Mouse (Mus musculus) heart, embryonic 10.5 days (tissue): Measurements from ENCODE around the gene Rps27rt. TPM values are rescaled to one million over a fixed set of nuclear protein-coding genes. Genes with fewer than 3 reads are reported as not detected.

Source experiments
- DNase-seq: peaks from one replicate; pipeline ENCODE4 v3.0.0-alpha.2; 2017; ENCODE audit warnings: low spot score
- H3K27ac ChIP-seq: fragments of 300-500 bp; sonication (generic); 2 replicates; pipeline ENCODE4 v1.5.1; 2016; ENCODE audit warnings: mild to moderate bottlenecking
- H3K27me3 ChIP-seq: fragments of 300-500 bp; sonication (generic); 2 replicates; pipeline ENCODE4 v1.6.1; 2016; ENCODE audit warnings: mild to moderate bottlenecking; ENCODE audit not compliant: poor library complexity, insufficient read depth, severe bottlenecking
- H3K36me3 ChIP-seq: fragments of 300-500 bp; sonication (generic); 2 replicates; pipeline ENCODE4 v1.6.1; 2016; ENCODE audit warnings: mild to moderate bottlenecking, moderate library complexity
- H3K4me1 ChIP-seq: fragments of 300-500 bp; sonication (generic); 2 replicates; pipeline ENCODE4 v1.6.1; 2016; ENCODE audit warnings: mild to moderate bottlenecking
- H3K4me3 ChIP-seq: fragments of 300-500 bp; sonication (generic); 2 replicates; pipeline ENCODE4 v1.5.1; 2016; ENCODE audit warnings: mild to moderate bottlenecking, moderate library complexity
- H3K9me3 ChIP-seq: fragments of 300-500 bp; sonication (generic); 2 replicates; pipeline ENCODE4 v1.6.1; 2016; ENCODE audit warnings: mild to moderate bottlenecking, moderate library complexity
- WGBS: fragments of 180-500 bp; shearing (Covaris S2); methylation state at CpG from one replicate; pipeline ENCODE4 v1.1.7; 2016; 5-methylcytosine and 5-hydroxymethylcytosine counted together
- polyA plus RNA-seq: library from polyadenylated mRNA; unstranded; fragments of >200 nt; fragmentation: Nextera tagmentation; extraction: Ambion mirVana; gene quantifications from 2 replicates; pipeline ENCODE4 v1.2.1, GENCODE M21; 2016

The Rps27rt gene
- polyA plus RNA-seq, 1 experiment from 2014 or later, result 217 TPM

DNA sequence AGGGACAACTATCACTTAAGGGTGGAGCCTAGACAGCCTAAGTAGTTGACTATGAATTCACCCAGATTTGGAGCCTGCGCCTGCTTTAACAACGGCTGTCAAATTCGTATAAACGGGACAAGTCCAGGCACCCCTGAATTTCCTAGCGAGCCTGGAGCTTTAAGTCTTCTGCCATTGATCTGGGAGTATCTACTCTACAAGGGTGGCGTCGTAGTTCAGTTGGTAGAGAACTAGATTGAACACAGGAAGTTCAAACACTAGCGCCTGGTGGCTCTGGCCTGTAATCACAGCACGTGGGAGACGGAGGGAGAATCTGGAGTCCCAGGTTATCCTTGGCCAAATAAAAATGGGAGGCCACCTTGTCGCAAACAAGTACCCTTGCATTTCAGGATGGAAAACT is 48.3 kb downstream of the Rps27rt start:
- no peak for DNase-seq
- peak overlapping the region; percentile 82 for H3K4me3 ChIP-seq
- no peaks in the 10 kb centered on the region for H3K36me3 ChIP-seq
- H3K9me3 ChIP-seq, result no peaks in the 10 kb centered on the region
- peaks cover 28% of the 10 kb centered on the region for H3K4me1 ChIP-seq
- 68% methylated on average over 11 of the region's 11 CpGs for WGBS
- H3K27me3 ChIP-seq, result no peaks in the 10 kb centered on the region
- H3K27ac ChIP-seq, result peak overlapping the region; percentile 83

DNA sequence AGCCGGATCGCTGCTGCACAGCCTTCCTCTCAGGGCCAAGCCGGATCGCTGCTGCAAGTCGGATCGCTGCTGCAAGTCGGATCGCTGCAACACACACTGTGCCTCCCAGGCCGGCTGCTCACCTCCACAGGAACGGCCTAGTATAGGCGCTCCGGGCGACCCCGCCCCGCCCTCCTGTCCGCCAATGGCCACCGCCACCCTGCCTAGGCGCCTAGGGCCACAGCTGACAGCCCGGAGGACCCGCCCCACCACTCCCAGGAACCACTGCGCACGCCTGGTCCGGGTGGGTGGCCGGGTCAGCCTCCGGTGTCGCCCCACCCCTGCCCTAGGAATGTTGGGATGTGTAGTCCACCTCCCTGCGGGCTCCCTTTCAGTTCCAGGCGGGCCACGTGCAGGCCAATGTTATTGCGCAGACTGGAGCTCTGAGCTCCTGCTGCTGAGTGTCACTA is 48.8 kb downstream of the Rps27rt start, which contains the start of gene Gpd1l:
Gene Gpd1l (minus strand): TSS at position 265 of the 449 bp plus-strand sequence.
- peak within 1 kb of the TSS; percentile 83 for H3K27ac ChIP-seq
- H3K36me3 ChIP-seq, result no peaks in the 10 kb centered on the region
- H3K9me3 ChIP-seq, result no peaks in the 10 kb centered on the region
- H3K27me3 ChIP-seq, result no peaks in the 10 kb centered on the region
- peaks cover 28% of the 10 kb centered on the region for H3K4me1 ChIP-seq
- DNase-seq, result peak; percentile 99
- H3K4me3 ChIP-seq, result peak within 1 kb of the TSS; percentile 82
- WGBS, result under 1% methylated on average over 30 of the region's 30 CpGs

DNA sequence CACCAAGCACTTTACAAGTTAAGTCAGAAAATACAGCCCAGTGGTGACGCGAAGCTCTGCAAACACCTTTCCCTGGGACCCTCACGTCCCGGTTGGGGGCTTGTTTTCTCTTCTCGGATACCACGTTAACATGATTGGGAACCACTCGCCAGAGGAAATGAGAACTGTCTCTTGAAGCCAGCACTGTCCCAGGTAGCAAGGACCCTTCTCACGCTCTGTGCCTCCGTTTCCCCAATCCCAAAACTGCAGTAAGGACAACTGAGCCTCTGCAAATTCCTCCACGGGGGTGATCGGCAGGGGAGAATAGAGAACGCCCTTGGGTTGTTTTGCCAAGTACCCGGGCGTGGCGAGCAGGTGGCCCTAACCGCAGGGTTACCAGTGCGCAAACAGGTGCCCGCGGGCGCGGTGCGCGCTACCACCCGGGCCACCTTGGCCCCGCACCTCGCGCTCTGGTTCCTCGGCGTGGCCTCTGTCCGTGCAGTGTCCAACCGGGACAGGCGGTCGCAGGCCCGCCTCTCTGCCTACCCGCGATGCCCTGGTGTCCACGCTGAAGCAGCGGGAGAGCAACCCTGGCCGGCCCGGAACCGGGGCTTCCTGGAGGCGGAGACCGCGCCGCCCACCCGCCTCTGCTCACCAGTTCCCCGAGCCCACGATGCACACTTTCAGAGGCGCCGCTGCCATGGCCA is 49.4 kb downstream of the Rps27rt start:
- no peaks in the 10 kb centered on the region for H3K9me3 ChIP-seq
- under 1% methylated on average over 50 of the region's 50 CpGs for WGBS
- peak overlapping the region; percentile 83 for H3K27ac ChIP-seq
- H3K4me3 ChIP-seq, result peak overlapping the region; percentile 82
- no peaks in the 10 kb centered on the region for H3K36me3 ChIP-seq
- H3K27me3 ChIP-seq, result no peaks in the 10 kb centered on the region
- peaks cover 28% of the 10 kb centered on the region for H3K4me1 ChIP-seq
- DNase-seq, result no peak

DNA sequence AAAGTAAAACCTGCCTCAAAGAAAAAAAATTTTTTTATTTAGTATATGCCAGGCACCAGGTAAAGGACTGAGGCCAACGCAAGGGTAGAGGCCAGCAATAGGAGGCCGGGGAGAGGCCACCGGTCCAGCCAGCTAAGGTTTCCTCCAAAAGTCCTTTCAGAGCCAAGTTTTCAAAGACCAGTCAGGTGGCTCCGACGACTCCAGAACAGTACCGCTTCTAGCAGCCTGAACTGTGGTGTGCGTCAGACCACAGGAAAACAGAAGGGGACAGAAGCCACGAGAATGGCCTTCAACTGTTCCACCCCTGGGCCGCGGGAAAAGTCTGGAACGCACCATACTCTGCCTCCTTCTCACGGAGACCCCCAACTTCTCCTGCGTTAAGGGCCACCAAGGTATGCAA is 49.9 kb downstream of the Rps27rt start:
- 23% methylated on average over 13 of the region's 13 CpGs for WGBS
- no peaks in the 10 kb centered on the region for H3K36me3 ChIP-seq
- H3K27me3 ChIP-seq, result no peaks in the 10 kb centered on the region
- H3K4me1 ChIP-seq, result peaks cover 28% of the 10 kb centered on the region
- H3K9me3 ChIP-seq, result no peaks in the 10 kb centered on the region
- peak overlapping the region; percentile 83; the same call in 1 of the 2 replicates for H3K27ac ChIP-seq
- no peak for DNase-seq
- H3K4me3 ChIP-seq, result peak overlapping the region; percentile 82

Other genes starting within 250 kb of the Rps27rt start
- gene Cmtm7, start 200.9 kb downstream of the Rps27rt start, polyA plus RNA-seq, result 143 and 145 TPM in 2 replicates
- 17.2 and 23.4 TPM in 2 replicates for gene Cmtm8, start 138.6 kb downstream of the Rps27rt start, polyA plus RNA-seq
- gene Gpd1l, start 48.8 kb downstream of the Rps27rt start, polyA plus RNA-seq, result 18.7 and 23.1 TPM in 2 replicates
- 1.2 and 1.7 TPM in 2 replicates for gene Osbpl10, start 4.2 kb downstream of the Rps27rt start, polyA plus RNA-seq